Mouse (Mus musculus): ENCODE results near the gene Gm7030. TPM values are rescaled to one million over a fixed set of nuclear protein-coding genes. Genes with fewer than 3 reads are reported as not detected.
A peak's percentile ranks its signal among the peaks of the same experiment; 100 is the strongest.
"Not testable (repeated sequence)": the region's sequence is repeated elsewhere in the genome, so short reads cannot be mapped to it uniquely, and the experiment has no call there.

Gm7030 gene
- polyA plus RNA-seq, 1 experiment from 2014 or later = 0.39 TPM

DNA sequence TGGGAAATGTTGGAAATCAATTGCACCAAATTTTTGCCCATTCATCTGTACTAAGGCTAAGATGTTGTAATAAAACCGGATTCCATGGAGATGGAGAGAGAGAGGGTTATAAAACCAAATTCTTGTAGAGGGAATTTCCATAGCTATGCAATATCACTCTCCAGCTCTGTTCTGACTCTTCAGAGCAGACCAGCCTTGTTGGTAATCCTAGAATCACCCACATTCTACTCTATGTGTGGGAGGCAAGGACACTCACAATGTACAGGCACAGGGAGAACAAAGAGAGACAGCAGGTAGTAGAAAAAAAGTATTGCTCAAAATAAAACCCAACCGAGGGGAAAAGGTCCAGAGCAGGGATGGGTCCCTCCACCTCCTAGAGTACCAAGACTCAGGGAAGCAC lies 37.3 kb downstream of the Gm7030 start:
- H3K4me1 ChIP-seq (ENCODE audit: control insufficient read depth, insufficient read depth, low read length); ATAC-seq (replicated peaks; ENCODE audit: extremely low read depth, insufficient read depth, low FRiP score); H3K4me3 ChIP-seq (ENCODE audit: low read length); H3K4me2 ChIP-seq (ENCODE audit: low read depth, low read length); H3K9me3 ChIP-seq (replicated peaks; ENCODE audit: control insufficient read depth, low read length); H3K27ac ChIP-seq (ENCODE audit: low read length); H3K9ac ChIP-seq (ENCODE audit: low read length); H3K36me3 ChIP-seq (ENCODE audit: control insufficient read depth, insufficient read depth); H3K27me3 ChIP-seq (ENCODE audit: control insufficient read depth, insufficient read depth, low read length): not testable (repeated sequence)
- no CpG with 5 or more reads among the region's 2 CpGs for WGBS

GRCm38 (mm10) chr17:36085976-36086375 lies 43.2 kb downstream of the Gm7030 start:
- WGBS = 57% methylated on average over 1 of the region's 1 CpGs
- ATAC-seq (replicated peaks; ENCODE audit: extremely low read depth, insufficient read depth, low FRiP score) = not testable (repeated sequence)

DNA sequence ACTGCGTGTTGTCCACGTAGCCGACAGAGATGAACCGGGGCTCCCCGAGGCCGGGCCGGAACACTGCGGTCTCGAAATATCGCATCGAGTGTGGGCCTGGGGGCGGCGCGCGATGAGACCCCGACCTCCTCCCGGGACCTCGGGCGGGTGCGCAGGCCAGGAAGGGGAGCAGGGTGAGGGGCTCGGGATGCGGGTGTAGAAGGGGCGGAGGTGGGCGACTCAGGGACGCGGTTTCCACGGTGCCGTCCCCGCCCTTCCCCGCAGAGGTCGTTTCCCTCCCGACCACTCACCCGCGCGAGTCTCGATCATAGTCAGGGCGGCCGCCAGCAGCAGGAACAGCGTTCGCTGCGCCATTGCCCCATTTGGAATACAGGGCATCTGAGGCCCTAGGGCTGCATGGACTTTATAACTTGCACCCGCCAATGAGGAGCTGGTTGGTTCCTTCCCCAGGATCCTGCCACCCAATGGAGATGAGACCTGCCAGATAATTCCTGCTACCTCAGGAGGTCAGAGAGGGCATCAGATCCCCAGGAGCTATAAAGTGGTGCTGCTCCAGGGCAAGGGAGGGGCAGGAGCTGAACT lies 45.3 kb downstream of the Gm7030 start:
- no peaks in the 10 kb centered on the region for H3K36me3 ChIP-seq (ENCODE audit: control insufficient read depth, insufficient read depth)
- H3K4me2 ChIP-seq (ENCODE audit: low read depth, low read length) = peak overlapping the region; percentile 98
- ATAC-seq (replicated peaks; ENCODE audit: extremely low read depth, insufficient read depth, low FRiP score) = peak; percentile 28; the same call in 1 of the 2 replicates
- peaks cover 27% of the 10 kb centered on the region for H3K27me3 ChIP-seq (ENCODE audit: control insufficient read depth, insufficient read depth, low read length)
- H3K4me1 ChIP-seq (ENCODE audit: control insufficient read depth, insufficient read depth, low read length) = no peaks in the 10 kb centered on the region; the same call in 1 of the 2 replicates
- under 1% methylated on average over 38 of the region's 42 CpGs for WGBS
- no peaks in the 10 kb centered on the region for H3K9me3 ChIP-seq (replicated peaks; ENCODE audit: control insufficient read depth, low read length)
- H3K4me3 ChIP-seq (ENCODE audit: low read length) = peak overlapping the region; percentile 59
- H3K9ac ChIP-seq (ENCODE audit: low read length) = peak overlapping the region; percentile 28
- H3K27ac ChIP-seq (ENCODE audit: low read length) = no peak overlapping the region

More at GRCm38 (mm10) chr17:36085976-36086375, 43.2 kb downstream of the Gm7030 start:
- H3K27me3 ChIP-seq (ENCODE audit: control insufficient read depth, insufficient read depth, low read length) = peaks cover 27% of the 10 kb centered on the region
- H3K4me1 ChIP-seq (ENCODE audit: control insufficient read depth, insufficient read depth, low read length); H3K4me2 ChIP-seq (ENCODE audit: low read depth, low read length); H3K4me3 ChIP-seq (ENCODE audit: low read length); H3K9ac ChIP-seq (ENCODE audit: low read length); H3K9me3 ChIP-seq (replicated peaks; ENCODE audit: control insufficient read depth, low read length); H3K27ac ChIP-seq (ENCODE audit: low read length); H3K36me3 ChIP-seq (ENCODE audit: control insufficient read depth, insufficient read depth): not testable (repeated sequence)

DNA sequence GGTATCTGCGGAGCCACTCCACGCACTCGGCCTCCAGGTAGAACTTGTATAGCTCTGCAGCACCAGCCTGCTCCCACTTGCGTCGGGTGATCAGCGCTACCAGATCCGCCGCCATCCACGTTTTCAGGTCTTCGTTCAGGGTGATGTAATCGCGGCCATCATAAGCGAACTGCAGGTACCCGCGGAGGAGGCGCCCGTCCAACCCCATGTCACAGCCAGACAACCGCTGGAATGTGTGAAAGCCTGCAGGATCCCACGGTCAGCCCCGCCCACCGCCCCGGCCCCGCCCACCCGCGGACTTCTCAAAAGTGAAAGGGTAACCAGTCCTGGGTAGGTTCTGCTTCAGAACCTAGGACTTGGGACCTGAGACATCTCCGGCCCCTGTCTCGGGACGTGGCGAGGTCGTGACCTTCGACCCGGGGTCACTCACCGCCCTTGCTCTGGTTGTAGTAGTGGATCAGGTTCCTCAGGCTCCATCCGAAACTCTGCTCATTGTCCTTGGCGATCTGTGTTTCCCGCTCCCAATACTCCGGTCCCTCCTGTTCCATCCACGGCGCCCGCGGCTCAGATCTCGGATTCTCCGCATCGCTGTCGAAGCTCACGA lies 45.9 kb downstream of the Gm7030 start:
- H3K4me2 ChIP-seq (ENCODE audit: low read depth, low read length) = peak overlapping the region; percentile 98
- H3K27ac ChIP-seq (ENCODE audit: low read length) = no peak overlapping the region
- H3K9ac ChIP-seq (ENCODE audit: low read length) = peak overlapping the region; percentile 28
- peak; percentile 37; the same call in 1 of the 2 replicates for ATAC-seq (replicated peaks; ENCODE audit: extremely low read depth, insufficient read depth, low FRiP score)
- H3K4me3 ChIP-seq (ENCODE audit: low read length) = peak overlapping the region; percentile 59
- H3K36me3 ChIP-seq (ENCODE audit: control insufficient read depth, insufficient read depth) = no peaks in the 10 kb centered on the region
- H3K4me1 ChIP-seq (ENCODE audit: control insufficient read depth, insufficient read depth, low read length) = no peaks in the 10 kb centered on the region; the same call in 1 of the 2 replicates
- WGBS = under 1% methylated on average over 46 of the region's 46 CpGs
- no peaks in the 10 kb centered on the region for H3K9me3 ChIP-seq (replicated peaks; ENCODE audit: control insufficient read depth, low read length)
- H3K27me3 ChIP-seq (ENCODE audit: control insufficient read depth, insufficient read depth, low read length) = peaks cover 27% of the 10 kb centered on the region

GRCm38 (mm10) chr17:36082519-36083232 lies 46.5 kb downstream of the Gm7030 start:
- H3K27ac ChIP-seq (ENCODE audit: low read length); ATAC-seq (replicated peaks; ENCODE audit: extremely low read depth, insufficient read depth, low FRiP score); H3K9ac ChIP-seq (ENCODE audit: low read length); H3K36me3 ChIP-seq (ENCODE audit: control insufficient read depth, insufficient read depth); H3K9me3 ChIP-seq (replicated peaks; ENCODE audit: control insufficient read depth, low read length); H3K4me1 ChIP-seq (ENCODE audit: control insufficient read depth, insufficient read depth, low read length): not testable (repeated sequence)
- H3K27me3 ChIP-seq (ENCODE audit: control insufficient read depth, insufficient read depth, low read length) = peaks cover 27% of the 10 kb centered on the region
- WGBS = 51% methylated on average over 3 of the region's 6 CpGs
- H3K4me2 ChIP-seq (ENCODE audit: low read depth, low read length) = peak overlapping the region; percentile 98
- peak overlapping the region; percentile 59 for H3K4me3 ChIP-seq (ENCODE audit: low read length)

DNA sequence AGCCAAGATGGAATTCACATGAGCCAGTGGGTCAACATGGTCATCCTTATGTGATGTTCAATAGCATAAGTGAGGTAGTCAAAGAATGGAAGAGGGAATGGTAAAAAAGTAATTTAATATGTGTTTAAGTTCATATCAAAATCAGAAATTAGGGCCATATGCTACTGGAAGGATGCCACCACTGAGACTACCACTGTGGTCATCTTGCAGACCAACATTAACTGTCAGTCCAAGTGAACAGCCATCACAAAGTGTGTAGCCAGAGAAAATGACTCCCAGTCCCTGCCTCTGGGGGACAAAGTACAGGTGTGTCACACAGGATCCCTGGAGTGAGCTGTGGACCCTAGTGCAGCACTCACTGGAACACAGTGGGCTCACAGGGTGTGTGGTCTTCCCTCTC lies 47.3 kb downstream of the Gm7030 start:
- not testable (repeated sequence) for H3K36me3 ChIP-seq (ENCODE audit: control insufficient read depth, insufficient read depth); H3K4me3 ChIP-seq (ENCODE audit: low read length); H3K4me2 ChIP-seq (ENCODE audit: low read depth, low read length); H3K9ac ChIP-seq (ENCODE audit: low read length); H3K4me1 ChIP-seq (ENCODE audit: control insufficient read depth, insufficient read depth, low read length); H3K9me3 ChIP-seq (replicated peaks; ENCODE audit: control insufficient read depth, low read length); ATAC-seq (replicated peaks; ENCODE audit: extremely low read depth, insufficient read depth, low FRiP score); H3K27ac ChIP-seq (ENCODE audit: low read length)
- H3K27me3 ChIP-seq (ENCODE audit: control insufficient read depth, insufficient read depth, low read length) = peaks cover 27% of the 10 kb centered on the region

GRCm38 (mm10) chr17:36060829-36061228 lies 68.4 kb downstream of the Gm7030 start:
- no peak overlapping the region for H3K27ac ChIP-seq (ENCODE audit: low read length)
- H3K9me3 ChIP-seq (replicated peaks; ENCODE audit: control insufficient read depth, low read length) = no peaks in the 10 kb centered on the region
- H3K9ac ChIP-seq (ENCODE audit: low read length) = no peak overlapping the region
- ATAC-seq (replicated peaks; ENCODE audit: extremely low read depth, insufficient read depth, low FRiP score) = no peak
- H3K4me3 ChIP-seq (ENCODE audit: low read length) = no peak overlapping the region
- no peaks in the 10 kb centered on the region for H3K36me3 ChIP-seq (ENCODE audit: control insufficient read depth, insufficient read depth)
- WGBS = 22% methylated on average over 2 of the region's 2 CpGs
- H3K4me1 ChIP-seq (ENCODE audit: control insufficient read depth, insufficient read depth, low read length) = no peaks in the 10 kb centered on the region
- H3K4me2 ChIP-seq (ENCODE audit: low read depth, low read length) = no peak overlapping the region
- H3K27me3 ChIP-seq (ENCODE audit: control insufficient read depth, insufficient read depth, low read length) = no peaks in the 10 kb centered on the region; the same call in 1 of the 2 replicates
